Mouse (Mus musculus) heart, embryonic 13.5 days (tissue): ENCODE measurements around the gene Kctd21. TPM values are rescaled to one million over a fixed set of nuclear protein-coding genes. Genes with fewer than 3 reads are reported as not detected.

Source experiments
- ATAC-seq: fragments of 200-750 bp; cut with Nextera tagmentation; 2 replicates; pipeline ENCODE4 v1.8.0; 2017; ENCODE audit warnings: moderate TSS enrichment; ENCODE audit not compliant: insufficient number of reproducible peaks, low FRiP score, low TSS enrichment; ENCODE audit errors: extremely low read depth
- H3K27ac ChIP-seq: fragments of 300-500 bp; sonication (generic); replicated peaks from 2 replicates; pipeline ENCODE4 v1.5.1; 2015; ENCODE audit warnings: moderate library complexity, mild to moderate bottlenecking, inconsistent platforms
- H3K27me3 ChIP-seq: fragments of 300-500 bp; sonication (generic); replicated peaks from 2 replicates; pipeline ENCODE4 v1.6.1; 2015; ENCODE audit warnings: mild to moderate bottlenecking, inconsistent platforms
- H3K36me3 ChIP-seq: fragments of 300-500 bp; sonication (generic); 2 replicates; pipeline ENCODE4 v1.6.1; 2015; ENCODE audit warnings: mild to moderate bottlenecking, inconsistent platforms
- H3K4me1 ChIP-seq: fragments of 300-500 bp; sonication (generic); 2 replicates; pipeline ENCODE4 v1.6.1; 2015; ENCODE audit warnings: inconsistent platforms
- H3K4me2 ChIP-seq: fragments of 300-500 bp; sonication (generic); 2 replicates; pipeline ENCODE4 v1.6.1; 2015; ENCODE audit warnings: inconsistent platforms, mild to moderate bottlenecking, moderate library complexity
- H3K4me3 ChIP-seq: fragments of 300-500 bp; sonication (generic); 2 replicates; pipeline ENCODE4 v1.5.1; 2015; ENCODE audit warnings: moderate library complexity, mild to moderate bottlenecking, inconsistent platforms
- H3K9ac ChIP-seq: fragments of 300-500 bp; sonication (generic); 2 replicates; pipeline ENCODE4 v1.6.1; 2015; ENCODE audit warnings: inconsistent platforms, mild to moderate bottlenecking, moderate library complexity
- H3K9me3 ChIP-seq: fragments of 300-500 bp; sonication (generic); 2 replicates; pipeline ENCODE4 v1.6.1; 2016; ENCODE audit warnings: inconsistent platforms
- WGBS: fragments of 180-500 bp; shearing (Covaris S2); methylation state at CpG from one replicate; pipeline ENCODE4 v1.1.7; 2015; ENCODE audit warnings: mixed read lengths; 5-methylcytosine and 5-hydroxymethylcytosine counted together
- polyA plus RNA-seq: library from polyadenylated mRNA; unstranded; fragments of >200 nt; fragmentation: Nextera tagmentation; extraction: Ambion mirVana; gene quantifications from 2 replicates; pipeline ENCODE4 v1.2.1, GENCODE M21; 2015

Kctd21 gene
- polyA plus RNA-seq, 1 experiment from 2014 or later = 3.4 TPM

- ATAC-seq = no peak
- Histone ChIP-seq H3K4me3 (no peak overlapping the region), H3K9ac (no peak overlapping the region), H3K9me3 (no peaks in the 10 kb centered on the region), H3K36me3 (peaks cover 18% of the 10 kb centered on the region), H3K4me1 (peaks cover 25% of the 10 kb centered on the region), H3K4me2 (no peak overlapping the region), H3K27me3 (0 out of 2 replicates have a peak, but pooled peaks cover 4% of the 10 kb centered on the region), H3K27ac (no peak overlapping the region)
- WGBS = 72% methylated on average over 5 of the region's 5 CpGs
Measured at GRCm38 (mm10) chr7:97348836-97349235, 16.7 kb downstream of the Kctd21 start.

DNA sequence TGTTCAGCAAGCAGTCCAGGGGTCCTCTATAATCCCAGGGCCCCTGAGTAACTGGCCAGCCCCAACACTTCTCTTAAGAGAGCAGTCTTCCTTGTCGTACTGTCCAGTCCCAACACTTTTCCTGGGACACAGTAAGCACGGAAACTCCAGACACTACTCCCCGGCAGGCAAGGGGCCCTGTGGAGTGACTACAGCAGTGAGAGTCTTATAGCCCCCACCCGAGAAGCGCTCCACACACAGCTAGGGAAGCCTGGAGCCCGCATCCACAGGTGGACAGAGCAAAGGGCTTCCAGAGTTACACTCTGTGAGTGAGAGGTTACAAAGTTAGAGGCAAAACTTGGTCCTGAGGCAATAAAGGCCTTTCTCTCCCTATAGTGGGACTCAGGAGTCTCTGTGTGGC, 17.3 kb downstream of the Kctd21 start:
- H3K27me3 ChIP-seq = 0 out of 2 replicates have a peak, but pooled peaks cover 4% of the 10 kb centered on the region
- H3K36me3 ChIP-seq = peaks cover 18% of the 10 kb centered on the region
- H3K9me3 ChIP-seq = no peaks in the 10 kb centered on the region
- H3K4me2 ChIP-seq = no peak overlapping the region
- ATAC-seq = no peak
- H3K4me3 ChIP-seq = no peak overlapping the region
- peaks cover 23% of the 10 kb centered on the region for H3K4me1 ChIP-seq
- 74% methylated on average over 6 of the region's 6 CpGs for WGBS
- H3K9ac ChIP-seq = no peak overlapping the region
- H3K27ac ChIP-seq = no peak overlapping the region

DNA sequence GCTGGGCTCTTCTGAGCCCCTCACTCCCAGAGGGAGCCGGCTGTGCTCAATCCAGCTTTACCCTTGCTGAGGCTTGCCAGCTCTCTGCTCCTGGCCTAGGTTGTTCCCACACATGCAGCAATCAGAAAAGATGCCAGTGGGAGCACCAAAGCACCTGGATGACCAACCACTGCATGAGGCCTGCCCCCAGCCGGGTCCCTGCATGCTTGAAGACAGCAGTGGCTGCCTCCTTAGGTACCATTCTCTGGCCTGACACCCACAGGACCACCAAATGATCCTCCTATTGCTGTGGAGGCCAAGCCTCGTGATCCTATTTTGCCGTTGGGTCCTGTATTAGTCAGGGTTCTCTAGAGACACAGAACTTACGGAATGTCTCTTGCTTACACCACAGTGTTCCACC, 18.8 kb downstream of the Kctd21 start:
- H3K27me3 ChIP-seq = 0 out of 2 replicates have a peak, but pooled peaks cover 4% of the 10 kb centered on the region
- peaks cover 23% of the 10 kb centered on the region for H3K4me1 ChIP-seq
- no peak overlapping the region for H3K27ac ChIP-seq
- no peak overlapping the region for H3K4me2 ChIP-seq
- H3K9me3 ChIP-seq = no peaks in the 10 kb centered on the region
- H3K4me3 ChIP-seq = no peak overlapping the region
- 76% methylated on average over 5 of the region's 5 CpGs for WGBS
- H3K36me3 ChIP-seq = peaks cover 18% of the 10 kb centered on the region
- ATAC-seq = no peak
- H3K9ac ChIP-seq = no peak overlapping the region

- no peak overlapping the region for H3K4me2 ChIP-seq
- 0 out of 2 replicates have a peak, but pooled peaks cover 4% of the 10 kb centered on the region for H3K27me3 ChIP-seq
- peaks cover 21% of the 10 kb centered on the region for H3K4me1 ChIP-seq
- no peak overlapping the region for H3K9ac ChIP-seq
- 81% methylated on average over 11 of the region's 11 CpGs for WGBS
- no peak overlapping the region for H3K4me3 ChIP-seq
- no peaks in the 10 kb centered on the region for H3K9me3 ChIP-seq
- no peak for ATAC-seq
- no peak overlapping the region for H3K27ac ChIP-seq
- peaks cover 18% of the 10 kb centered on the region for H3K36me3 ChIP-seq
Measured at GRCm38 (mm10) chr7:97351792-97352513, 19.8 kb downstream of the Kctd21 start.

- H3K27ac ChIP-seq = no peak overlapping the region
- no peak for ATAC-seq
- 83% methylated on average over 6 of the region's 6 CpGs for WGBS
Measured at GRCm38 (mm10) chr7:97353356-97353755, 21.2 kb downstream of the Kctd21 start.

GRCm38 (mm10) chr7:97355068-97355841, 23.1 kb downstream of the Kctd21 start:
- WGBS = 18% methylated on average over 13 of the region's 13 CpGs

More at GRCm38 (mm10) chr7:97353356-97353755, 21.2 kb downstream of the Kctd21 start:
- no peak overlapping the region for H3K9ac ChIP-seq
- no peaks in the 10 kb centered on the region for H3K9me3 ChIP-seq
- no peaks in the 10 kb centered on the region for H3K27me3 ChIP-seq
- no peak overlapping the region for H3K4me3 ChIP-seq
- H3K4me1 ChIP-seq = peaks cover 21% of the 10 kb centered on the region
- H3K4me2 ChIP-seq = no peak overlapping the region
- H3K36me3 ChIP-seq = peaks cover 8% of the 10 kb centered on the region

GRCm38 (mm10) chr7:97356253-97356652, 24.1 kb downstream of the Kctd21 start:
- Histone ChIP-seq H3K4me2 (no peak overlapping the region), H3K9me3 (no peaks in the 10 kb centered on the region), H3K27me3 (no peaks in the 10 kb centered on the region), H3K4me3 (no peak overlapping the region), H3K9ac (no peak overlapping the region), H3K36me3 (no peaks in the 10 kb centered on the region), H3K27ac (peak overlapping the region; percentile 40), H3K4me1 (peaks cover 21% of the 10 kb centered on the region)
- 69% methylated on average over 5 of the region's 5 CpGs for WGBS
- ATAC-seq = no peak

More at GRCm38 (mm10) chr7:97355068-97355841, 23.1 kb downstream of the Kctd21 start:
- H3K4me2 ChIP-seq = peak overlapping the region; percentile 46
- H3K9me3 ChIP-seq = no peaks in the 10 kb centered on the region
- ATAC-seq = no peak; the same call in 1 of the 2 replicates
- no peaks in the 10 kb centered on the region for H3K27me3 ChIP-seq
- no peak overlapping the region for H3K9ac ChIP-seq
- H3K4me1 ChIP-seq = peaks cover 21% of the 10 kb centered on the region
- peak overlapping the region; percentile 70 for H3K27ac ChIP-seq
- no peak overlapping the region for H3K4me3 ChIP-seq
- H3K36me3 ChIP-seq = no peaks in the 10 kb centered on the region

GRCm38 (mm10) chr7:97356875-97357276, 24.7 kb downstream of the Kctd21 start:
- H3K9me3 ChIP-seq = no peaks in the 10 kb centered on the region
- H3K4me1 ChIP-seq = peaks cover 21% of the 10 kb centered on the region
- no peak overlapping the region for H3K27ac ChIP-seq
- no peak for ATAC-seq
- no peaks in the 10 kb centered on the region for H3K27me3 ChIP-seq
- no peak overlapping the region for H3K9ac ChIP-seq
- 74% methylated on average over 5 of the region's 5 CpGs for WGBS
- H3K4me2 ChIP-seq = no peak overlapping the region
- no peaks in the 10 kb centered on the region for H3K36me3 ChIP-seq
- H3K4me3 ChIP-seq = no peak overlapping the region

DNA sequence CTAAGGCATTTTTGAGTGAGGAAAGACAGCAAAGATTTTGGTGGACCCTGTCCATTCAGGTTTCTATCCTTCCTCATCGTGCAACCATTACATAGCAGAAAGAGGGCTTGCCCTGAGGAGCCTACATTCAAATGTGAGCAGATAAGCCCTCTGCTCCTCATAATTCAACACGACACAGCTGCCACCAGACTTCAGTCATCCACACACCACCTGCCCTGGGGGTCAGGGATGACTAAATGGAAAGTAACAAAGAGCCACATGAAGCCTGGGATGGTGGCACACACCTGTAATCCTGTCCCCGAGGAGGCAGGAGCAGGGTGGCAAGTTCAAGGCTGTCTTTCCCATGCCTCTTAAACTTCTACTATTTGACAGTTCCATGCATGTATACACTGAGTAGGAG, 25.7 kb downstream of the Kctd21 start:
- 72% methylated on average over 3 of the region's 3 CpGs for WGBS
- no peaks in the 10 kb centered on the region for H3K36me3 ChIP-seq
- no peak overlapping the region for H3K9ac ChIP-seq
- H3K27ac ChIP-seq = no peak overlapping the region
- H3K4me3 ChIP-seq = no peak overlapping the region
- H3K4me2 ChIP-seq = no peak overlapping the region
- H3K27me3 ChIP-seq = no peaks in the 10 kb centered on the region
- no peak for ATAC-seq
- peaks cover 21% of the 10 kb centered on the region for H3K4me1 ChIP-seq
- H3K9me3 ChIP-seq = no peaks in the 10 kb centered on the region

GRCm38 (mm10) chr7:97358347-97358746, 26.2 kb downstream of the Kctd21 start:
- H3K27me3 ChIP-seq = no peaks in the 10 kb centered on the region
- H3K4me1 ChIP-seq = peaks cover 21% of the 10 kb centered on the region
- 72% methylated on average over 4 of the region's 4 CpGs for WGBS
- no peak overlapping the region for H3K4me3 ChIP-seq
- no peak overlapping the region for H3K4me2 ChIP-seq
- H3K27ac ChIP-seq = no peak overlapping the region
- ATAC-seq = no peak
- H3K9ac ChIP-seq = no peak overlapping the region
- H3K9me3 ChIP-seq = no peaks in the 10 kb centered on the region
- no peaks in the 10 kb centered on the region for H3K36me3 ChIP-seq

DNA sequence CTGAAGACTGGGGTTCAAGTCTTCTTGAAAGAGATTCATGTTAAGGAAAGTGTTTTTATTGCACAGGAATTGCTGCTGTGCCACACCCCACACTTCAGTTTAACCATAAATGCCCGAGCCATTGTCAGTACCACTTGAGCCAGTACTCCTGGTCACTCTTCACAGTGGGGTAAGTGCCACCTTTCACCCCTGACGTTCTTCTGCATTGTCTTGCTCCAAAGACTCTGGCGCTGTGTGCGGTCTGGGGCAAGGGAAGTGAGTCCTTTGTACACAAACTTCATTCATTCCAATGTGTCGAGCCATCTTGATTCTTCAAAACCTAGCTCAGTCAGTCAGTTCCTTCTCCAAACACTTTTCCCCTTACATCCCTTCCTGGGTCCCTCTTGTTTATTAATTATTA, 28.0 kb downstream of the Kctd21 start:
- no peak for ATAC-seq
- Histone ChIP-seq H3K4me1 (peaks cover 12% of the 10 kb centered on the region), H3K9me3 (no peaks in the 10 kb centered on the region), H3K9ac (no peak overlapping the region), H3K4me2 (no peak overlapping the region), H3K27ac (no peak overlapping the region), H3K27me3 (no peaks in the 10 kb centered on the region), H3K36me3 (no peaks in the 10 kb centered on the region), H3K4me3 (no peak overlapping the region)
- 71% methylated on average over 5 of the region's 5 CpGs for WGBS
